Mouse (Mus musculus): ENCODE results near the gene Pafah1b2.
A peak's percentile ranks its signal among the peaks of the same experiment; 100 is the strongest.

Gene Pafah1b2

GRCm38 (mm10) chr9:46026058-46026849, 13.8 kb upstream of the Pafah1b2 start:
- no peak for DNase-seq (ENCODE audit: low read depth)

GRCm38 (mm10) chr9:46023591-46023990, 11.1 kb upstream of the Pafah1b2 start:
- no peak for DNase-seq (ENCODE audit: low read depth)

GRCm38 (mm10) chr9:46019975-46020374, 7.5 kb upstream of the Pafah1b2 start:
- no peak for DNase-seq (ENCODE audit: low read depth)

- DNase-seq (ENCODE audit: low read depth): no peak
Measured at GRCm38 (mm10) chr9:46018316-46018715, 5.8 kb upstream of the Pafah1b2 start.

GRCm38 (mm10) chr9:46016417-46016816, 3.9 kb upstream of the Pafah1b2 start:
- DNase-seq (ENCODE audit: low read depth): no peak

- DNase-seq (ENCODE audit: low read depth): no peak
Measured at GRCm38 (mm10) chr9:46015831-46016230, 3.3 kb upstream of the Pafah1b2 start.

GRCm38 (mm10) chr9:46015081-46015551, 2.6 kb upstream of the Pafah1b2 start:
- no peak for DNase-seq (ENCODE audit: low read depth)

GRCm38 (mm10) chr9:46014251-46014681, 1.8 kb upstream of the Pafah1b2 start:
- DNase-seq (ENCODE audit: low read depth): peak; percentile 69

- no peak for DNase-seq (ENCODE audit: low read depth)
Measured at GRCm38 (mm10) chr9:46013616-46014015, 1.1 kb upstream of the Pafah1b2 start.

GRCm38 (mm10) chr9:46013009-46013586, 608 bp upstream of the Pafah1b2 start:
- no peak for DNase-seq (ENCODE audit: low read depth)

- no peak for DNase-seq (ENCODE audit: low read depth)
Measured at GRCm38 (mm10) chr9:46011094-46011970, 1.2 kb downstream of the Pafah1b2 start.

GRCm38 (mm10) chr9:46009669-46009983, 2.9 kb downstream of the Pafah1b2 start:
- no peak for DNase-seq (ENCODE audit: low read depth)

GRCm38 (mm10) chr9:46008931-46009668, 3.4 kb downstream of the Pafah1b2 start:
- no peak for DNase-seq (ENCODE audit: low read depth)

GRCm38 (mm10) chr9:46006224-46006623, 6.3 kb downstream of the Pafah1b2 start:
- no peak for DNase-seq (ENCODE audit: low read depth)

- no peak for DNase-seq (ENCODE audit: low read depth)
Measured at GRCm38 (mm10) chr9:46004529-46004928, 8.0 kb downstream of the Pafah1b2 start.

GRCm38 (mm10) chr9:46003729-46004128, 8.8 kb downstream of the Pafah1b2 start:
- no peak for DNase-seq (ENCODE audit: low read depth)

GRCm38 (mm10) chr9:45999009-45999408, 13.5 kb downstream of the Pafah1b2 start:
- DNase-seq (ENCODE audit: low read depth): no peak

- DNase-seq (ENCODE audit: low read depth): no peak
Measured at GRCm38 (mm10) chr9:45985229-45985567, 27.3 kb downstream of the Pafah1b2 start.

GRCm38 (mm10) chr9:45984409-45985228, 27.9 kb downstream of the Pafah1b2 start:
- peak; percentile 78 for DNase-seq (ENCODE audit: low read depth)

GRCm38 (mm10) chr9:45983676-45984408, 28.6 kb downstream of the Pafah1b2 start:
- DNase-seq (ENCODE audit: low read depth): peak; percentile 24

Data from c-Kit-positive CD71-negative TER-119-negative erythroid progenitor cells, embryonic 14.5 days (primary cell).